Mouse (Mus musculus) bone marrow, adult 2 months (tissue): ENCODE results near the gene Tmem258.

ENCODE experiments used
- CTCF ChIP-seq: fragments of 200-500 bp; IDR thresholded peaks from 2 replicates; pipeline ENCODE4 v1.5.1; 2011; ENCODE audit warnings: low read length, control low read depth; ENCODE audit not compliant: control insufficient read depth, insufficient read depth
- POLR2A ChIP-seq: fragments of 200-500 bp; IDR thresholded peaks from 2 replicates; pipeline ENCODE4 v1.6.1; 2011; ENCODE audit warnings: low read depth, mild to moderate bottlenecking, control low read depth, low read length, borderline replicate concordance; ENCODE audit not compliant: control insufficient read depth

- TF ChIP-seq CTCF (no peak), POLR2A (no peak)
Observed at GRCm38 (mm10) chr19:10169179-10169578, 34.6 kb upstream of the Tmem258 start.
